Mouse (Mus musculus): ENCODE data around the gene Fam13a.

Fam13a gene

DNA sequence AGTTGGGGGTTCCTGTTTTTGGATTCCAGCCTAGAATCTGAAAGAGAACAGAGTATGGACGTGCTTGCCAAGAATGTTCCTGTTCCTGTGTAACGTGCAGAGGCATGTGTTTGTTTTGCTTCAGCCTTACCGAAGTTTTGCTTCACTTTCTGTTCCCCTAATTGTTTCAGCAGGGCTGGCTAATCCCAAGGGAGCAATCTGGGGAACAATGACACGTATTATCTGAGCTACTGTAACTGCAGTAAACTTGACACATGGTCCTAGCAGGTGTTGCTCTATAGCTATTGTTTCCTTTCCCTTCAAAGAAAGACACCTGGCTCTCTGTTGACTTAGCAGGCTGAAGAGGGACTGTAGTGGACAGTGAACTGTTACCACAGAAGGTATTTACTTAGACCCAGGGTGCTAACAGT is 25.3 kb downstream of the Fam13a start:
- DNase-seq (ENCODE audit: low spot score in 2 of 2), result no peak

DNA sequence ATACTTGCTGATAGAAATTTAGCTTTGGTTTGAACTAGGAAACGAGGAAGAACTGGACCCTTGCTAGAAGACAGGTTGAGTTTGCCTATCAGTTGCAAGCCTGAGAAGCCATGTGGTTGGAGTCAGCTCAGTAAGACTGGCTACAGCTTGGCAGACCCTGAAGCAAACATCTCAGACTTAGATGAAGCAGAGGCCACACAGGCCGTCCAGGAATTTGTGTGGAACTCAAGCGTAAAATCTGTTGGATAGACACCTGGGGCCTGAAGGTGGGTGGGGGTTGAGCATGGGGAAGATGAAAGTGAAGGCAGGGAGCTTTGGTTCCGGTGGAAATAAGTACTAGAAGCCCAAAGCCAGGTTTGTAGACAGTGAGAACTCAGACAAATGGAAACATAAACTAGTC is 25.8 kb downstream of the Fam13a start:
- DNase-seq (ENCODE audit: low spot score in 2 of 2), result no peak

DNA sequence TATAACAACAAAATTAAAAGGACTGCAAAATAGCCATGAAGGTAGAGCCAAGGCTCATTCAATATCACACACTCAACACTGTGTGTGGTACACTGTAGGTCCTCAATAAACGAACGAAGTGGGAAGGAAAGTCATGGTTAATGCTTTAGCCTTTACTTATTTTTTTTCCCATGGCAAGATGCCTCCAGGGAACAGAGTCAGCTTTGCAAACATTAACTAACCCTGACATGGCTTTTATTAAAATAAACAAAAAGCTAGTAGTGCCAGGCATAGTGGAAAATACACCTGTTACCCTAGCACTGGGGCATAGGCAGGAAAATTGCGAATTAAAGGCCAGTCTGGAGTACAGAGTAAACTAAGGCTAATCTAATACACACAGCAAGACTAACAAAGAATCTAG is 35.2 kb downstream of the Fam13a start:
- no peak for DNase-seq (ENCODE audit: low spot score in 2 of 2)

DNA sequence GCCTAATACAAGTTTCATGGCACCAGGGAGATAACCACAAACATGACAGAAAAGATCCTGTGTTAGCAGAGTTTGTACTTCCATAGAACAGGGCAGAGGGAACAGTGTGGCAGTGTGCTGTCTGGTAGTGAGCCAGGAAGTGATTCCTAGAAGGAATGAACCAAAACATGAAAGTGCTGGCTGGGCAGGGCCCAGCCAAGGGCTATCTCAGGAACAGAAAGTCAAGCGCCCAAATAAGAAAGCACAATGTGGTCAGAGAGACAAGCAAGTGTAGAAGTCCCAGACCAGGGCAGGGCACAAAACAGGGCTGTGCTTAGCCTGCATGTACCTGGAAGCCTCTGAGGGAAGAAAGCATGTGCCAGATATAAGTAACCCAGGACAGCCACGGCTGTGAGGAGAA is 35.6 kb downstream of the Fam13a start:
- DNase-seq (ENCODE audit: low spot score in 2 of 2), result no peak

DNA sequence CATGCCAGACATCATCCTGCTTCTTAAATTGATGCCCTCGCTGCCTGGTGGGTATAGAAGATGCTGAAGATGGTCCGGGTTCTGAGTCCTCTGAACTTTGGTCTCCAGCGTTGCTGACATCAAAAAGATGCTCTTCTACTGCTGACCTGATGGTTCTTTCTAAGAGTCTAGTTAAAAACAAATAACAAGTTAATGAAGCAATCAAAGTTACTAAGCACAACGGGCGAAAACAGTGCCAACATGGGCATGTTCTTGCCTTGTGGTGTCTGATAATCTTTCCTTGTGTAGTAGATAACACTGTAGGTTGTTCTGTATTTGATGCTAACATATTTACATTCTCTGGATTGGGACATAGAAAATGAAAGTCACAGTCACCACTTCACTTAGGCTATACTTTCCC is 37.2 kb downstream of the Fam13a start:
- DNase-seq (ENCODE audit: low spot score in 2 of 2), result no peak

DNA sequence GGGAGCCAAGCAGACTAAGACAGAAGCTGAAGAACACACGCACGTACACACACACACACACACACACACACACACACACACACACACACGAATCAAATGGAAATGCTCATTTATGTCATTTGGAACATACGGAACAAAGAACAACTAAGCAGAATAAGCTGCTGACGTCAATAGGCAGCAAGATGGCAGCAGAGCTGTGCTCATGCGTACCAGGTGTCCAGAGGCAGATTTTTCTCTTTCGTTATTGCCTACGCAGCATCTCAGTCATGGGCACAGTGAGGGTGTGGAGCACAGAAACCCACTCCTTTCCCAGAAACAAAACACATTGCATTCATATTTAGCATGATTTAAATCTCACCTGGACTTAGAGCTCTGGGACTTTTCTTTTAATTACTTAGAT is 39.2 kb downstream of the Fam13a start:
- no peak for DNase-seq (ENCODE audit: low spot score in 2 of 2)

DNA sequence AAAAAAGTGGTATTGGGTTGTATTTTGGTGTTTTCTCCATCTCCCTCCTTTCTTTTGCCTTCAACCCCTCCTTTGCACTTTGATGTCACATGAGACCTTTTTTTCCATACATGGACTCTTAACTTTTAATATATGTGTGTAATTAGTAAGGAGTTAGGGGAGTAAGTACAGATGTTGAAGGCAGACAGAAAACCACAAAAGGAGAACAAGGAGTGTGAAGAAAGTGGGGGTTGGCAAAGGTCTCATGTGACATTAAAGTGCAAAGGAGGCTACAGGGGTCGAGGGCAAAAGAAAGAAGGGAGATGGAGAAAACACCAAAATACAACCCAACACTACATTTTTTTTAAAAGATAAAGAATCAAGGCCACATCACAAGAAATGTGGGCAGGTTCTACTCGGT is 49.1 kb downstream of the Fam13a start:
- DNase-seq (ENCODE audit: low spot score in 2 of 2), result no peak

DNA sequence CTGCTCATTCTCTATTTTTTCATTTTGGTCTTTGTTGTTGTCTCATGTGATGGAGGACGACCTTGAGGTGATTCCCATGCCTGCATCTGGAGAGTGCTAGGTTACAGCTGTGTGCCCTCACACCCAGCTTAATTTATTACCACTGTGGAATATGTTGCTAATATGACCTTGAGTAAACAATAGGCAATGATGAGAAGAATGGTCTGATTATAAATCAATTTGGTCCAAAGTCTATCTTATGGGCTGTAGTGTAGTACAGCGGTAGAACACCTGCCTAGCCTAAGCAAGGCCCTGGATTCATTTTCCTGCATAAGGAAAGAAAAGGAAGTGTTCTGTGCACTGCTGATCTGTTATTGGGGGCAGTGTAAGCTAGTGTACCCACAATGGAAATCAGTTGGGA is 49.9 kb downstream of the Fam13a start:
- no peak for DNase-seq (ENCODE audit: low spot score in 2 of 2)

DNA sequence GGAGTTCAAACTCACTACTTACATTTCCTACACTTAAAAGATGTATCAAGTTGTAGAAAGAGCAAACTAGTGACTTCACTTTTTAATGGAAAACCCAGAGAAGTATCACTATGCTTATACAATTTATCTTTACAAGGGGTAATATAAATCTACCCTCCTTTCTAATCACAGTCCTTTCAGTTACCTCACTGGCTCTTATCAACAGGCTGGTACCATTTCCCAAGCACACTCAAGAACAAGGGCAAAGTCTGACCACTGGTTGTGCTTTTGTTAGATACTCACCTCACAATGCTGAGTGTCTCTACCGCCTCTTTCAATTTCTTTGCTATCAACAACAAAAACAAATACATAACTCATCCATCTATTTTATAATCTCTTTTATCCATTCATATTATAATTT is 51.5 kb downstream of the Fam13a start:
- DNase-seq (ENCODE audit: low spot score in 2 of 2), result no peak

DNA sequence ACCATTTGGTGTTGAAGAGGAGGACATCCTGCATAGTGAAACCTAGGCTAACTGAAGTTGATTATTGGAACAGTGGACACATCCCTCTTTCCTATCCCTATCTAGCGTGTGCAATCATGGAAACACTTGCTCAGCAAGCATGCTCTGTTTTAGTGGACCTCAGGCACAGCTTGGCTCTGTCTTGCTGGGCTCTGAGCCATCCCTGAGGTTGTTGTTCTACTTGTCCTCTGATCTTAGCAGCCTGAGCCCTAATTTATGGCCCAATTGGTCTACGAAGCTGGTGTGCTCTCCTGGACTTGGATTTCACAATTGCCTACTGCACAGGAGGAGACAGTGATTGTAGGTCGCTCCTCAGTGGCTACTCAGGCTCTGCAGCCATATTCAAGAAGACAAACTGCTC is 56.1 kb downstream of the Fam13a start:
- DNase-seq (ENCODE audit: low spot score in 2 of 2), result no peak

DNA sequence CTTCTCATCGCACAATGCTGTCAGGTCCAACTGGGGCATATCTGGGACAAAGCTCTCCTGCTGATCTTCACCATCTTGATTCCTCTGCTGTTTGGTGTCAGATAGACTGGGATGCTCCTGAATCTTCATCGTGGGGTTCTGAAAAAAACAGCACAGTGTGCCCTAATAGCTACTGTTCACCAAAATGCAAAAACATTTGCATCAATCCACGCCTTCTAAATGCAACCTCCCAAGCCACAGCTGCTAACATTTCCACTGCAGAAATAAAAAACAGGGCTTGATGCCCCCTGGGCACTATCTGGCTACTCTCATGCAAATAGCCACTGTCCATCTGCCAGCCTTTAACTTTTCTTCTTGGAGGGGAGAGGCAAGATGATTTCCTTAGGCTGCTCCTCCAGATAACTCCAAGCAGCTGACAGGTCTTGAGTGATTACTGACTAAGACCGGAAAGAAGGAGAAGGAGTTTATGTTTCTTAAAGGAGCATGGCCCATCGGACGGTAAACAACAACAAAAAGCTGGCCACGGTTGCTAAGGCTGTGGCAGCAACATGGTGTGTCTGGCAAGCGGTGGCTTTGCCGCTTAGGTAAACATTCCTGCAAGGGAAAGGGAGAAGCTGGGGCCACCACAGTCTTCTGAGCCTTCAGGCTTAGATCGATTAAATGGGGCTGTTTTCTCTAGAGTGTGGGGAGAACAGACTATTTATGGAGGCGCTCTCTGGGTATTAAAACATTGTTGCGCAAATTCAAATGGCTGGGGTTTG is 59.1 kb downstream of the Fam13a start:
- DNase-seq (ENCODE audit: low spot score in 2 of 2), result no peak

DNA sequence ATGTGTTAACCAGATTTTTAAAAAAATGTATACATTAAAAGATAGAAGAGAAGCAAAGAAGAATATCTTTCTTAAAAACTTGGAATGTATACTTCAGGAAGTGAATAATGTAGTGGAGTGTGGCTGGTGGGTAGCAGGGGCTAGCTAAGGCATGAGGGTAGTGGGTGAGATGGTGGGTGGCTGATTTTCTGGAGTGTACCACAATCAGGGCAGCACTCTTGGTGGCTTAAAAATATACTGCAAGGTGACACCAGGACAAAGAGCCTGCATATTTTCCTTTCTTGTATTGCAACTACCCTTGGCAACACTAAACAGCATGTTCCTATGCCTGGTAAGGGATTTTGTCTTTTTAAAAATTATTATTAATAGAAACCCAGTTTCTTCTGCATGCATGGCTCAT is 59.8 kb downstream of the Fam13a start:
- DNase-seq (ENCODE audit: low spot score in 2 of 2), result no peak

DNA sequence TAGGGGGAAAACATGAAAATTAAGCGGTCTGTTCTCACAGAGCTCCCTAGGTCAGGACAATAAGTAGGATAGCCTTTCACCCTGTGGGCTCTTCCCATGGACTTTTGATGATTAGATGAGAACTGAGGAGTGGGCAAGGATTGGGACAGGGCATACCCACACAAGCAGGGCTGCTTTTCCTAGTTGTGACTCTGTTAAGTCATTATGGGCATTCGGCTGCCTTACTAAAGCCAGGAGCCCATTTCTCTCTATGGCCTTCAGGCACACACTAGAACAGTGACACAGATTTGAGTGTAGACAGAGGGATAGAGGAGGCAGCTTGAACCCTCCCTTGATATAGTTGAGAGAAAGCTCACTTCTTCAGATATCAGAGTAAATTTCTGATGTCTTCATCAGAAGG is 60.3 kb downstream of the Fam13a start:
- no peak for DNase-seq (ENCODE audit: low spot score in 2 of 2)

DNA sequence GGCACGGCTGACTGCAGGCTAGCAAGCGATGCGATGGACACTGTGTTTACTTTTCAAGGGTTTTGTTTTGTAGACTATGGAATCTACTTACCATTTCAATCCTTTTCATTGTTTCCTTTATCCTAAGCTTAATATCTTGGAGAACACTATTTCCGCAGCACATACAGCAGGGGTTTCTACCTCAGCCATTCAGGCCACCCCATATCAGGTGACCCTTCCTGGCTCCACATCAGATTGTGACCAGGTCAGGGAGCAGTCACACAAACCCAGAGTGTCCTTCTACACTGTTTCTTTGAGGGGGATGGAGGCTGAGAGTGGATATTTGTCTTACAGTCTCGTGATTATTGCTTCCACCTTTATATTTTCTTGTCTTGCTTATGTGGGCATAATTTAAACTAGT is 61.7 kb downstream of the Fam13a start:
- DNase-seq (ENCODE audit: low spot score in 2 of 2), result no peak

DNA sequence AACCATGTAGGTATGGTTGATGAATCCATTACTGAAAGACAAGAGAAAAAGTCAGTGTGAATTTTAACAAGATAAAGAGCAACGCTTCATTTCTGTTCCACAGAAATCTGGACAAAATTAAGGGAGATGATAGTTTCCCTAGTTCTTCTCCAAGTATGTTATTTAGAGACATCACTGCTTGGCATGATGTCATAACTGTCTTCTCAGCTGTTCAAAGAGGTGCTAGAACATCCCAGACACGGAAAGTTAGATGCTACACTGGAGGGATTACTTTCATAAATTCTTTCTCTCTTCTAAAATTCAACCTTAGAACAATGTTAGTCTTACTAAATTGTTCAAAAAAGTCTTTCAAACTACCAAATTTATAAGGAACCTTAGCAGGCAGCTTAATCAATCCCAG is 63.8 kb downstream of the Fam13a start:
- DNase-seq (ENCODE audit: low spot score in 2 of 2), result no peak

DNA sequence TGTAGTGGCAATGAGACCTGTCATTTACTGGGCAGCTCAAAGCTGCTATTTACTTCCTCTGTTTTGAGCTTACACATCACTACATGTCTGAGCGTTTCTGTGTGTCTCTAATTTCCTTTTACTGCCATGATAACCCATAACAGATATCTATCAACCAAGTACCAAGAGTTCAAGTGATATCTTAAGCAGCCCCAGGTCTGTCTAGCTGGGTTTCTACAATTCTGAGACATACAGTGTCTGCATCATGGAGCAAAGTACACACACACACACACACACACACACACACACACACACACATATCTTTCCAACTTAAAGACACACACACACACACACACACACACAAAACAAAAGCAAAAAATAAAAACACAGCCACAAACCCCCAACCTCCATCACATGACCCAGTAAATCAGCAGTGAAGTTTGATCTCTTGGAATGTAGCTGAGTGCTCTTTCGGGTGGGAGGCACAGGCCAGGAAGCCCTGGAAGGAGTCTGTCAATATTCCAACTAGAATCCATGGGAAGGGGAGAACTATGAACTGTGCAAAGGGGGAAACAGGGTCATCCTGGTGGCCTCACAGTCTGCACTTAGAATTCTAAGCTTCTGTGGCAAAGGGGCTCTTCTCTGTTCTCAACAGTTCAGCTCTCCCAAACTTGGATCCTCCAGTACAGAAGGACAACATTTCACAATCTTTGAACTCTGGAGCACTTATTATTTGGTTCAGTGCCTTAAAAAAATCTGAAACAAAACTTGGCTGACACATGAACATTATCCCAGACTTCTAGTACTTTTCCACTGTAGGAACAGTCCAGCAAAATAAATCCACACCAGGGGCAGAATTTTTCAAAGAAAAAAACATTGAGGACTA is 73.0 kb downstream of the Fam13a start:
- no peak for DNase-seq (ENCODE audit: low spot score in 2 of 2)

DNA sequence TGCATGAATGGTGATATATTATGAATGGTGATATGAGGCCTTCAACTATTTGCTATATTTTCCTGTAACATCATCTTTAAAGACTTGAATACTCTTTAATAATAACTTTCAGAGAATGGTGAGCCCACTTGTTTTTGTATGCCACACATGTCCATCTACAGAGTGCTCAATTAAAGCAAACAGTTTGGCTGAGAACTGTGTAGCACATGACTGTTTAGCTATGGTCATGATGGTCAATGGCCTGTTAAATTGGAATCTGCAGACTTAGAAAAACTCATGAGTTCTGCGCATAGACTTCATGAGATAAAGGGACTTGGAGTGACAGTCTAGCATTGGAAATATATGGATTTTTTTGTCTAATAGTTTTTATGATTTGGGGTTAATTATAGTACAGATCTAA is 73.9 kb downstream of the Fam13a start:
- DNase-seq (ENCODE audit: low spot score in 2 of 2), result no peak

DNA sequence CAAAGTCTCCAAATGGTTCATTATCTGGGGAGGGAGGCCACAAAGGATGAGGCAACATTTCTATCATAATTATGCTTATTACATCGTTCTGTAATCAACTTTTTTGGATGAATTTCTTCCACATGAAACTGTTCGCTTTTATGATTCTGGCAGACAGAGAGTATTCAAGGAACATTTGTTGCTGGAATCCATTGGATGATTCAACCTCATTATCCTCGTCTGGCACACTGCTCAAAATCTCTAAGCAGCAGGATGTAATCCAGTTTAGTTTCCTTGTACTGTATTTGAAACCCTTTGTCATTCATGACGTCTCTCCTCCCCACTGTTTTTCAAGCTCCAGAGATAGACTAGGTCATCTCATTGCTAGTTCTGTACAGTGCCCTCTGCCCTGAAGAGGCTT is 77.5 kb downstream of the Fam13a start:
- no peak for DNase-seq (ENCODE audit: low spot score in 2 of 2)

DNA sequence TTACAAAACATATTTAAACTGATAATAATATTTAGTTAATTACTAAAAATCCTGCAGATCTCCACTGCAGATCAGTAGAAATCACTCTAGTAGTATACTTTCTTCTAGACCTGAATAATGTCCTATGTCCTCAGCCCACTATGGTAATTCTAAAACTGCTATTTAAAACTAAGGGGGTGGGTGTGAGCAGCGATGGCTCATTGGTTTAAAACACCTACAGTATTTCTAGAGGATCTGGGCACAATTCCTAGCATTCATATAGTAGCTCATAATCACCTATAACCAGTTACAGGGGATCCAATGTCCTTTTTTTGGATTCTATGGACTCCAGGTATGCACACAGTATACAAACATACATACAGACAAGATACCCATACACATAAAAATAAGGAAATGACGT is 78.1 kb downstream of the Fam13a start:
- DNase-seq (ENCODE audit: low spot score in 2 of 2), result no peak

DNA sequence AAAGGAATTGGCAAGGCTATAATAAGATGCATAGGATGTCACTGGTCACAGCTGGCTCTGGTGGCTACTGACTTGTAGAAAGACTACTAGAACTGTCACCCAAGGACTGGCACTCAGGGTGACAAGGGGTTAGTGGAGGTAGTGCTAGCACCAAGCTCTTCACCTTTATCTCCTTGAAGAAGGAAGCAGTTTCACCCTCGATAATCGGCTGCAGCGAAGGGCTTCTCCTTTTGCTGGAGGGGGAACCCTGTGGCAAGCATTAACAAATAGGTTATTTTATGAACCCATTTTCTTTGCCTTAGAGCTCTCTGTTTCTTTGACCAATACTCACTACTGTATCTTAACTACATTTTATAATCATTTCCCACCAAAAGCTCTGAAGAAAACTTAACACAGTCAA is 80.4 kb downstream of the Fam13a start:
- DNase-seq (ENCODE audit: low spot score in 2 of 2), result no peak

DNA sequence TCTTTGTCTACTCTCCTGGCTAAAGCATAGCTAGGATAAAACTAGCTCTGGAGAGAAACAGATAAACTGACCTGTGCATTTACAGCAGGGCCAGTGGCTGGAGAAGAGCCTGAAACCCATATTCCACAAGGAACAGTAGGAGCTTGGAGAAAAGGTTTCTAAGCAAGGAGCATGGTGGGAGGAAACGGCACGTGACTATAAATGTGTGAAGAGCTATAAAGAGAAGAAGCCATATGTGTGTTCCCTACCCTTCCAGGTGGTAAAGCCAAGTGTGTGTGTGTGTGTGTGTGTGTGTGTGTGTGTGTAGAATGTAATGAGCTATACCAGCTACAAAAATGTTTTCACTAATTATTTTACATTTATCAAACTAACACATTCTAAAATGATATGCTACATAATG is 82.1 kb downstream of the Fam13a start:
- peak in 1 of 2 experiments; percentile 72 for DNase-seq (ENCODE audit: low spot score in 2 of 2)

DNA sequence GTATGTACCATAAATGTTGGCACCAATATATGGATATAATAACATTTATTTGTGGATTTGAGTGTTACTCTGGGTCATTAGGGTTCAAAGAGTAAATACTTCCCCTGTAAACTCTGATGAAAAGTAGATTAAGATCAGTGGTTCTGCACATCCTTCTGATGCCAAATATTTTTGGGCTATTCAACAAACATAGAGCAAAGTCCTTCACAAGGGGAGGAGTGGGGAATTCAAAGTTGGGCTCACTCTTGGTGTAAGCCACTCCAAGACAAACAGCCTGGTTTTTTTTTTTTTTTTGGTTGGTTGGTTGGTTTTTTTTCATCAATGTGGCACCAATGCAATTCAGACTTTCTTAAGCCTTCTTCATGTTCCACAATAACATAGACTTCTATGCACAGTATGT is 86.6 kb downstream of the Fam13a start:
- DNase-seq (ENCODE audit: low spot score in 2 of 2), result no peak

DNA sequence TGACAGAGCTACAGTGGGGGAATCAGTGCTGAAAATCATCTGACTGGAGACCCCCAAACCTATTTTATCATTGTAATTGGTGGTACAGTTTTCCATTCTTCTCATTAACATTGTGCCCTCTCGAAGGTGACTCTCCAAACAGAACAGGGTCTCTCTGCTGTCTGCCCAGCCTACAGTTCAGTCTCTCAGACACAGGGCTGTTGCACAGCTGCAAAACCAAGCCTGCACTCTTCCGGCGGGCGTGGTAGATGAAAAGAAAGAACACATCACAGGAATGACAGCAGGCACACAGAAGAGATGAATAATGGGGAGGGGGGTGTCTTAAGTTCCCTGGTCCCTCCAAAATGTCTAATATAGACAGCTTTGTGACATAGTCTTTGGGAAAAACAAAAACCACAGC is 90.2 kb downstream of the Fam13a start:
- DNase-seq (ENCODE audit: low spot score in 2 of 2), result no peak

Measured in left cerebral cortex, adult 9 months (tissue).